Mouse (Mus musculus): ENCODE data around the gene Spata21.
"Not testable (repeated sequence)": the region's sequence is repeated elsewhere in the genome, so short reads cannot be mapped to it uniquely, and the experiment has no call there.

The Spata21 gene

GRCm38 (mm10) chr4:141130704-141131342, 42.7 kb downstream of the Spata21 start:
- peak; percentile 43 to 53 for DNase-seq

DNA sequence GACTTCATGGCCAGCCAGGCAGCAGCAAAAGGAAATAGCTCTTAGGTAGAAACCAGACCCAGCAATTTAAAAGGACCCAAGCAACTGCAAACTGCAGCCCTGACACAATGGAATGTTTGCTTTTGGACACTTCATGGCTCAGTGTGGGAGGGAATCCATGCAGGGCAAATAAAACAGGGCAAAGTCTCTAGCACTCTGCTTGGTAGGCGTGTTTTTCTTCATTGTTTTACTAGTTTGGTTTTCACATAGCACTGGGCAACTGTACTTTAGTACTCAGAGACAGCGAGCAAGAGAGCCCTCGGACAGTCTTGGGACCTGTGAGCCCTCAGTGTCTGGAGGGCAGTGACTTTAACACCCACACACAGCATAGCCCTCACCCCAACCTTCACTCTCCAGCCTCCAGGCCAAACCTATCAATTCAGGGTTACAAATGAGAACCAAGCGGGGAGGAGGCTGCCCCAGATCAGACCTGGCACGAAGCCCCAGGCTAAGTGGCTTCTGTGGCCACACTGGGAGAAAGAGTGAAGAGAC, 43.5 kb downstream of the Spata21 start:
- no peak for DNase-seq

GRCm38 (mm10) chr4:141132191-141132590, 44.1 kb downstream of the Spata21 start:
- no peak for DNase-seq

GRCm38 (mm10) chr4:141133227-141133626, 45.1 kb downstream of the Spata21 start:
- DNase-seq = no peak

- no peak for DNase-seq
Observed at GRCm38 (mm10) chr4:141134031-141134441, 45.9 kb downstream of the Spata21 start.

DNA sequence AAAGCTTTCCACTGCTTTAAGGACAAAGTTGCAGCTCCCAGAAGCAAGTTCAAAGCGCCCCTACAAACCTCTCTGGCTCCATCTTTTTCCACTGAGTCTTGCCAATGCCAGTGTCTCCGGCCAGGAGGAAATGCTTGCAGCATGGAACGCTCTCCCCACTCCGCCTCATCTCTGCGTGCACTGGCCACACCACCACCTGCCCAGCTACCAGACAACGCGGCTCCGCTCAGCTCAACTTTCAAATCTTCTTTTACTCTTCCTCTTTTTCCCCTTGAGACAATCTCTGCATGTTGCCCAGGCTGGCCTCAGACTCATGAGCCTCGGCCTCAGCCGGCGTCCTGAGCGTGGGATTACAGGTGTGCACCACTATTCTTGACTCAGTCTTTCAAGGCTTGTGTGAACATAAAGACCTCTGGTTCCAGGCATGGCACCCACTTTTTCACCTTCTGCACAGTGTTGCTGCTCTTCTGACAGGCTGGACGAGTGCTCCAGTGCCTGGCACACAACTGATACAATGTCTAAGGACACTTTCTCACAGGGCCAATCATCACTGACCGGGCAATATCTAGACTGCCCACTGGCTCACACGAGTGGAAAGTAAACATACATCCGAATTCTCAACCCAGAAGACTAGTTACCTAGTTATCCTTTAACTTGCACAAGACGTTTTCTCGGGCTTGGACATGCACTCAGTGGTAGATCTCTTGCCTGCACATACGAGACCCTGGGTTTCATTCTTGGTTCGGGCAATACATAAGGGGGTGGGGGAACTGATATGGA, 46.8 kb downstream of the Spata21 start:
- DNase-seq = peak in 1 of 2 experiments; percentile 35

DNA sequence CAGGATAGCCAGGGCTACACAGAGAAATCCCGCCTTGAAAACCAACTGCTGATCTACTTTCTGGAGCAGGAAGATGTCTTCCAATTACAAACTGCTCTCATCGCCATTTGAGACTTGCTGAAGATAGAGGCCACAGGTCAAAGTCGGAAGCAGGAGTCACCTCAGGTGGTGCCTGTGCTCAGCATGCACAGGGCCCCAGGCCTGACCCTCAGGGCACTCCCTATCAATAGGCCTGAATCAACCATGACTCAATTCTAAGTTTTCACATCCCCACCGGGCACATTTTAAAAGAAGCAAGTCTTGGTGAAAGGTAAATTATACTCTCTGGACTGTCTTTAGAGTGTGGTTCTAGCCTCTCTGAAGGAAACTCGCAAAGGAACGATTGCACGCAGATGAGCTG, 48.0 kb downstream of the Spata21 start:
- no peak for DNase-seq

- DNase-seq = not testable (repeated sequence)
Observed at GRCm38 (mm10) chr4:141137740-141138139, 49.6 kb downstream of the Spata21 start.

- DNase-seq = no peak
Observed at GRCm38 (mm10) chr4:141138425-141139115, 50.4 kb downstream of the Spata21 start.

- DNase-seq = peak; percentile 98 to 100
Observed at GRCm38 (mm10) chr4:141139116-141139970, 51.2 kb downstream of the Spata21 start, which contains the start of gene Szrd1. Gene Szrd1 (minus strand): TSS chr4:141139775.

GRCm38 (mm10) chr4:141140354-141140753, 52.2 kb downstream of the Spata21 start:
- DNase-seq = not testable (repeated sequence)

GRCm38 (mm10) chr4:141140967-141141366, 52.8 kb downstream of the Spata21 start:
- no peak for DNase-seq

DNA sequence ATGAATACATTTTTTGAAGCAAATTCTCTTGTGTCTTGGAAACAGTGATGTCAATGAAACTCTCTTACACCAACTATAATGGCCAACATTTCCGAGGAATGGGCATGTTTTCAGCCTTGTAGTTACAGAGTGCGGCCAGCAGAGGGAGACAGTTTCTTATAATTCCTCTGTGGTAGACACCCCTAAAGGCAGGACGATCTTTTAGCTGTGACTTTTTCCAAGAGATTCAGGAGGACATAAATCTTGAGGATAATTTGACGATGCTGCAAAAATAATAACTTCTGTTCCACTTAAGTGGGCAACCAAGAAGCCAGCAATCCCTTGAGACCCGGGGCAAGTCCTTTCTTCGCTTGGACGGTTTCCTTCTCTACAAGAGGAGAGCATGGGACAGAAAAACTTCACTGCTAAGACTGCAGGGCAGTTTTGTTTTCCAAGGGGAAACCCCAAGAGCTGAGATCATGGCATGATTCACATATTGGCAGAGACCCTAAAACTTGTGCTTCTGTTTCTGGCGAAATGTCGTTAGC, 54.2 kb downstream of the Spata21 start:
- peak; percentile 78 to 82 for DNase-seq

DNA sequence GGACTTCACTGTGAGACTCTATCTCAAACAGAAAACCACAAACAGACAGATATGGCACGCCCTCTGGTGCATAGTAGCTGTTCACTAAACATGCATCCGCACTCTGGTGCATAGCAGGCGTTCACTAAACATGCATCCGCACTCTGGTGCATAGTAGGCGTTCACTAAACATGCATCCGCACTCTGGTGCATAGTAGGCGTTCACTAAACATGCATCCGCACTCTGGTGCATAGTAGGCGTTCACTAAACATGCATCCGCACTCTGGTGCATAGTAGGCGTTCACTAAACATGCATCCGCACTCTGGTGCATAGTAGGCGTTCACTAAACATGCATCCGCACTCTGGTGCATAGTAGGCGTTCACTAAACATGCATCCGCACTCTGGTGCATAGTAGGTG, 57.0 kb downstream of the Spata21 start:
- DNase-seq = not testable (repeated sequence)

DNA sequence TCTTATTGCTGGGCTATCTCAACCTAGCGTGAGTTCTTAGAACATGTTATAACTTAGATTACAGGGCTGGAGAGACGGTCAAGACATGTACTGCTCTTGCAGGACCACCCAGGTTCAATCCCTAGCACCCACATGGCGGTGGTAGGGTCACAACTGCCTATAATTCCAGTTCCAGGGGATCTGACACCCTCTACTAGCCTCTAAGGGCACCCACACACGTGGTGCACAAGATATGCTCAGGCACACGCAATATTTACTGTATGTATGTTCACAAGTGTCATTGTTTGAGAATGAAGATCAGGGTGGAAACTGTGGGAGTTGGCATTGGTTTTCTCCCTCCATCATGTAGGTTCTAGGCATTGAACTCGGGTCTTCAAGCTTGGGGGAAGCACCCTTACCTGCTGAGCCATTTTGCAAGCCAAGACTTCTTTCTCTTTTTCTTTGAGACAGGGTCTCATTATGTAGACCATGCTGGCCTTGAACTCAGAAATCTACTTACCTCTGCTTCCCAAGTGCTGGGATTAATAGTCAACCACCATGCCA, 58.4 kb downstream of the Spata21 start:
- no peak for DNase-seq

DNA sequence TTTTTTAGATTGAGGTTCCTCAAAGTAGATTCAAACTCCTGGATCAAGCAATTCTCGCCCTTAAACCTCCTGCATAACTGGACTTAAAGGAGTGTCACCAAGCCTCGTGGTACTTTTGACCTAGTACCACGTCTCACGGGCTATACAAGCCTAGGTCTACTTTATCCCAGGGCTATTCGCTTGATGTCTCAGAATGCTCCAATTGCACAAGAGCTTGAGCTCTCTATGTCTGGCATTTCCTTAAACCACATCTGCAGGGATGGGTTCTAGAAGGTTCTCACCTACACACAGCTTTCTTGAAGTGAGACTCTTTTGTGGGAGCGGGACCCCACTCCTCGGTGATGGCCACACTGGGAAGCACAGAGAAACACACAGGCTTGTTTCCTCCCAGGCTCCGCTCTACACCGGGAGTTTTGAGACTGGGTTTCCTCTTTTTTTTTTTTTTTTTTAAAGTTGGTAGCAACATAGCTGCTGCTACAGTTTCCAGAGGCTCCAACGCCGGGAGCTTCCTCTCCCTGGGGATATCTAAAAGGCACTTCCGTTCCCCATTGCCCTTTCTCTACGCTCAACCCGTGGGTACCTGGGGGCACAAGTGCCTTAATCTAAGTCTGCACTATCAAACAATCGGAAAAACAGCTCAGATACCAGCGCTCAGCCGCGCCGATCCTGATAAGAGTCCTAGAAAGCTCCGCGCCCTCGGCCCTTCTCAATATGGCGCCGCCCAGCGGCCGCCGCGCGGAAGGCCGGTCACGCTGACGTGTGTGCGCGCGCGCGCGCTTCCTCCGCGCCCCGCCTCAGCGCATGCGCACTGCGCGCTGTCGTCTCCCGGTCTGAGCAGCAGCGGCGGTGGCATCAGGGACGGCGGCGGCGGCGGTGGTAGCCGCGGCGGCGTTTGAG, 59.2 kb downstream of the Spata21 start, which contains the start of gene Fbxo42:
TSS of gene Fbxo42 (plus strand) at position 802 of the 897 bp plus-strand sequence.
- DNase-seq = peak; percentile 94 to 95

- peak in 1 of 2 experiments; percentile 34 for DNase-seq
Observed at GRCm38 (mm10) chr4:141148009-141148801, 60.1 kb downstream of the Spata21 start.

- no peak for DNase-seq
Observed at GRCm38 (mm10) chr4:141149116-141149515, 61.0 kb downstream of the Spata21 start.

DNA sequence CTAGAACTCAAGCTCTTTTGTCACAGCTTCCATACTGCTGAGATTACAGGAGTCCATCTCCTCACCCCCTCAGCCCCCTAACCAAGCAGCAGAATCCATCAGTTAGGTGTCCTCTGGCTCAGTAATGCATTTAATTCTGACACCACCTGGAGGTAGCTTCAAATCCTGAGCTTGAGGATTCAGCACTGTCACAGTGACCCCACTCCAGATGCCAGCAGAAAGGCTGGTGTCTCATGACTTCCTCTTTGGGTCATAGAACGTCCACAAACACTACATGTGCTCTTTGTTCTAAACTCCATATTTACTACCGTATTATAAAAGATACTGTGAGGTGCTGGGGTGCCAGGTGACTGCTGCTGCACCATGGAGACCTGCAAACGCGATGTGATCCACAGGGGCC, 69.4 kb downstream of the Spata21 start:
- DNase-seq = no peak

DNA sequence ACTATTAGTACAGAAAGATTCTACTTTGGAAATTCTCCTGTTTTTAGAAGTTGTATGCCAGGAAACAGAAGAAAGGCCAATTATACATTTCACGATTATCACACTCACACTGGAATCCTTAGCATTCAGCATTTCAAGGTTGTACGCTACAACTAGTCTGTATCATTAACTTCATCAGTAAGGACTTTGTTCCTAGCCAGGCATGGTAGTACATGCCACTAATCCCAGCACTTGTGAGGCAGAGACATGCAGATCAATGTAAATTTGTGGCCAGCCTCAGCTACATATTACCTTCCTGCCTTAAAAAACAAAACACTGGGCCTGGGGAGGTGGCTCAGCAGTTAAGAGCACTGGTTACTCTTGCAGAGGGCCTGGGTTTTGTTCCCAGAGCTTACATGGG, 70.5 kb downstream of the Spata21 start:
- DNase-seq = no peak
